Mouse (Mus musculus) liver, embryonic 14.5 days (tissue): ENCODE measurements around the gene Ptpra. TPM values are rescaled to one million over a fixed set of nuclear protein-coding genes. Genes with fewer than 3 reads are reported as not detected.
"Not testable (repeated sequence)": the region's sequence is repeated elsewhere in the genome, so short reads cannot be mapped to it uniquely, and the experiment has no call there.

Experiments used
- ATAC-seq: fragments of 200-750 bp; cut with Nextera tagmentation; 2 replicates; pipeline ENCODE4 v1.8.0; 2017; ENCODE audit warnings: moderate number of reproducible peaks, mild to moderate bottlenecking, moderate library complexity; ENCODE audit not compliant: insufficient read depth
- DNase-seq, 3 experiments: peaks; one replicate each; pipeline ENCODE4 v3.0.0-alpha.2; 2012 to 2013; ENCODE audit warnings: low read depth in 3 of 3, low spot score in 3 of 3
- H3K27ac ChIP-seq: fragments of 300-500 bp; sonication (generic); 2 replicates; pipeline ENCODE4 v1.5.1; 2014; ENCODE audit warnings: moderate library complexity, mild to moderate bottlenecking, control low read depth, inconsistent platforms
- H3K27me3 ChIP-seq: fragments of 300-500 bp; sonication (generic); 2 replicates; pipeline ENCODE4 v1.6.1; 2014; ENCODE audit warnings: mild to moderate bottlenecking, low read length, moderate library complexity; ENCODE audit not compliant: control insufficient read depth, insufficient read depth
- H3K36me3 ChIP-seq: fragments of 300-500 bp; sonication (generic); replicated peaks from 2 replicates; pipeline ENCODE4 v1.6.1; 2014; ENCODE audit warnings: low read depth; ENCODE audit not compliant: control insufficient read depth, insufficient read depth
- H3K4me1 ChIP-seq, 2 experiments: fragments of 200-500 bp in 1 of 2; fragments of 300-500 bp in 1 of 2; sonication (generic) in 1 of 2; replicated peaks; 2 replicates each; pipeline ENCODE4 v1.6.1; 2012 to 2014; ENCODE audit warnings: antibody characterized with exemption in 1 of 2, inconsistent platforms in 1 of 2, low read length in 1 of 2; ENCODE audit not compliant: control insufficient read depth in 2 of 2, insufficient read depth in 2 of 2
- H3K4me2 ChIP-seq: fragments of 300-500 bp; sonication (generic); 2 replicates; pipeline ENCODE4 v1.6.1; 2014; ENCODE audit warnings: low read depth, mild to moderate bottlenecking, control low read depth, moderate library complexity
- H3K4me3 ChIP-seq, 2 experiments: fragments of 200-500 bp in 1 of 2; fragments of 300-500 bp in 1 of 2; sonication (generic) in 1 of 2; 2 replicates each; pipeline ENCODE4 v1.5.1; 2012 to 2014; ENCODE audit warnings: low read depth in 2 of 2, low read length in 2 of 2, mild to moderate bottlenecking in 2 of 2, control low read depth in 1 of 2, inconsistent platforms in 1 of 2, moderate library complexity in 1 of 2; ENCODE audit not compliant: insufficient read depth in 1 of 2
- H3K9ac ChIP-seq: fragments of 300-500 bp; sonication (generic); replicated peaks from 2 replicates; pipeline ENCODE4 v1.6.1; 2014; ENCODE audit warnings: mild to moderate bottlenecking, control low read depth, moderate library complexity
- H3K9me3 ChIP-seq: fragments of 300-500 bp; sonication (generic); 2 replicates; pipeline ENCODE4 v1.6.1; 2016; ENCODE audit warnings: low read length, mixed read lengths; ENCODE audit not compliant: control insufficient read depth
- CTCF ChIP-seq: IDR thresholded peaks from 2 replicates; pipeline ENCODE4 v1.5.1; 2016; ENCODE audit warnings: antibody characterized with exemption, low read depth, control low read depth
- EP300 ChIP-seq: IDR thresholded peaks from 2 replicates; pipeline ENCODE4 v1.6.1; 2016; ENCODE audit warnings: antibody characterized with exemption, low read depth
- WGBS: fragments of 180-500 bp; shearing (Covaris S2); extraction: QIAGEN DNeasy Blood & Tissue Kit; methylation state at CpG from one replicate; pipeline ENCODE4 v1.1.7; 2014; ENCODE audit not compliant: insufficient replicate concordance; 5-methylcytosine and 5-hydroxymethylcytosine counted together
- polyA plus RNA-seq, 2 experiments: library from polyadenylated mRNA; depleted of rRNA in 1 of 2; stranded (reverse) in 1 of 2; unstranded in 1 of 2; fragments of >200 nt; fragmentation: Nextera tagmentation in 1 of 2; extraction: Ambion mirVana in 1 of 2; gene quantifications; 2 replicates each; pipeline versions ENCODE4 v1.2.1 to v1.2.3; 2012 to 2014

The Ptpra gene
- polyA plus RNA-seq, 2 experiments: 19.3 to 29.6 TPM

GRCm38 (mm10) chr2:130484206-130484605 lies 34.1 kb downstream of the Ptpra start:
- Histone ChIP-seq H3K9ac (no peak overlapping the region), H3K4me2 (no peak overlapping the region), H3K27ac (no peak overlapping the region), H3K36me3 (no peaks in the 10 kb centered on the region), H3K4me1 (peaks cover 0 to 4% of the 10 kb centered on the region in 2 experiments; a peak in 2 of 4 replicates), H3K4me3 (no peak overlapping the region), H3K9me3 (no peaks in the 10 kb centered on the region), H3K27me3 (no peaks in the 10 kb centered on the region)
- TF ChIP-seq EP300 (no peak), CTCF (no peak)
- whole genome bisulfite sequencing: 65% methylated on average over 1 of the region's 1 CpGs
- DNase-seq (no peak), ATAC-seq (no peak)

GRCm38 (mm10) chr2:130488002-130488401 lies 37.9 kb downstream of the Ptpra start:
- H3K4me3 ChIP-seq: no peak overlapping the region

GRCm38 (mm10) chr2:130488600-130488999 lies 38.5 kb downstream of the Ptpra start:
- Histone ChIP-seq H3K27me3 (no peaks in the 10 kb centered on the region), H3K4me2 (no peak overlapping the region), H3K9ac (no peak overlapping the region), H3K36me3 (no peaks in the 10 kb centered on the region), H3K27ac (no peak overlapping the region), H3K9me3 (no peaks in the 10 kb centered on the region), H3K4me3 (no peak overlapping the region), H3K4me1 (peaks cover 0 to 7% of the 10 kb centered on the region in 2 experiments; a peak in 2 of 4 replicates)
- no peak for TF ChIP-seq EP300
- no peak for TF ChIP-seq CTCF
- DNase-seq (no peak), ATAC-seq (no peak)
- 57% methylated on average over 4 of the region's 4 CpGs for WGBS

More at GRCm38 (mm10) chr2:130488002-130488401, 37.9 kb downstream of the Ptpra start:
- no peaks in the 10 kb centered on the region for H3K36me3 ChIP-seq
- no peaks in the 10 kb centered on the region for H3K27me3 ChIP-seq
- WGBS: 82% methylated on average over 2 of the region's 2 CpGs
- H3K4me2 ChIP-seq: no peak overlapping the region
- no peak for DNase-seq
- TF ChIP-seq EP300: no peak
- TF ChIP-seq CTCF: no peak
- H3K9me3 ChIP-seq: no peaks in the 10 kb centered on the region
- peaks cover 0 to 7% of the 10 kb centered on the region in 2 experiments; a peak in 2 of 4 replicates for H3K4me1 ChIP-seq
- no peak for ATAC-seq
- H3K9ac ChIP-seq: no peak overlapping the region
- no peak overlapping the region for H3K27ac ChIP-seq

- H3K36me3 ChIP-seq: no peaks in the 10 kb centered on the region
- H3K4me3 ChIP-seq: no peak overlapping the region
- no peak for TF ChIP-seq CTCF
- TF ChIP-seq EP300: no peak
- no peaks in the 10 kb centered on the region for H3K9me3 ChIP-seq
- H3K4me2 ChIP-seq: no peak overlapping the region
- 67% methylated on average over 4 of the region's 4 CpGs for WGBS
- DNase-seq (no peak), ATAC-seq (no peak)
- H3K4me1 ChIP-seq: peaks cover 10 to 20% of the 10 kb centered on the region in 2 experiments
- no peaks in the 10 kb centered on the region for H3K27me3 ChIP-seq
- no peak overlapping the region for H3K27ac ChIP-seq
- H3K9ac ChIP-seq: no peak overlapping the region
Measured at GRCm38 (mm10) chr2:130491162-130491561, 41.1 kb downstream of the Ptpra start.

- Histone ChIP-seq H3K27ac (no peak overlapping the region), H3K9me3 (no peaks in the 10 kb centered on the region), H3K9ac (no peak overlapping the region), H3K27me3 (no peaks in the 10 kb centered on the region), H3K4me1 (peaks cover 10 to 20% of the 10 kb centered on the region in 2 experiments), H3K36me3 (no peaks in the 10 kb centered on the region), H3K4me2 (no peak overlapping the region), H3K4me3 (no peak overlapping the region)
- peak in 1 of 3 experiments; percentile 22 for DNase-seq
- no peak for ATAC-seq
- 19% methylated on average over 7 of the region's 7 CpGs for WGBS
- TF ChIP-seq CTCF: no peak
- TF ChIP-seq EP300: no peak
Measured at GRCm38 (mm10) chr2:130491587-130491986, 41.5 kb downstream of the Ptpra start.

GRCm38 (mm10) chr2:130495114-130495513 lies 45.0 kb downstream of the Ptpra start:
- WGBS: 64% methylated on average over 4 of the region's 4 CpGs
- not testable (repeated sequence) for ATAC-seq

More at GRCm38 (mm10) chr2:130495114-130495513, 45.0 kb downstream of the Ptpra start:
- H3K36me3 ChIP-seq, H3K27ac ChIP-seq, H3K4me2 ChIP-seq, H3K27me3 ChIP-seq, H3K9ac ChIP-seq, H3K4me3 ChIP-seq, H3K9me3 ChIP-seq: not testable (repeated sequence)
- DNase-seq: peak in 1 of 3 experiments; percentile 6
- peaks cover 10 to 16% of the 10 kb centered on the region in 2 experiments for H3K4me1 ChIP-seq
